Mouse (Mus musculus): ENCODE data around the gene Eya2.

GRCm38 (mm10) chr2:165688896-165689295 lies 94.1 kb downstream of the Eya2 start:
- TF ChIP-seq CTCF (IDR thresholded peaks at IDR 0.05; ENCODE audit: borderline replicate concordance, insufficient read depth, low read length) (no peak), POLR2A (IDR thresholded peaks at IDR 0.05; ENCODE audit: low read depth, low read length) (no peak)
